Mouse (Mus musculus): ENCODE data around the gene Pjvk. TPM values are rescaled to one million over a fixed set of nuclear protein-coding genes. Genes with fewer than 3 reads are reported as not detected.

Pjvk gene
- polyA plus RNA-seq, 1 experiment from 2014 or later: 0.65 TPM

DNA sequence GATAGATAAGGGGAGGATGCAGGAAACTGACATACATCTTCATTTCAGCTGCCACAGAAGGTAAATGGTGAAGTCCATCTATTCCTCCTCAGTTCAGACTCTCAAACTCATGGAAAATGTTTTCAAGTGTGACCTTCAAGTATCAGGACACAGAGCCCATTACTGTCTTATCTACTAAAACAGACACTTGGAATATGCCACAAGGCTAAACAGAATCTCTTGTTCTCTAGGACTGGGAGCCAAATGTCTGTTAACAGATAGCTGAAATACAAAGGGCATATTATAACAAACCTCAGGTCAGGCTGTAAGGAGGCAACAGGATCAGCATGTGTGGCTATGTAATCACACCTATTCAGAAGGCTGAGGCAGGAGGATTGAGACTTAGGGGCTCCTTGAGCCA lies 4.5 kb upstream of the Pjvk start:
- DNase-seq (ENCODE audit: low spot score): no peak
- H3K4me3 ChIP-seq: no peak overlapping the region
- H3K27me3 ChIP-seq (ENCODE audit: low read depth, poor library complexity, severe bottlenecking): no peaks in the 10 kb centered on the region
- no peaks in the 10 kb centered on the region for H3K9me3 ChIP-seq (replicated peaks)
- H3K36me3 ChIP-seq: peaks cover 65% of the 10 kb centered on the region
- peaks cover 16% of the 10 kb centered on the region for H3K4me1 ChIP-seq
- no peak overlapping the region for H3K27ac ChIP-seq

DNA sequence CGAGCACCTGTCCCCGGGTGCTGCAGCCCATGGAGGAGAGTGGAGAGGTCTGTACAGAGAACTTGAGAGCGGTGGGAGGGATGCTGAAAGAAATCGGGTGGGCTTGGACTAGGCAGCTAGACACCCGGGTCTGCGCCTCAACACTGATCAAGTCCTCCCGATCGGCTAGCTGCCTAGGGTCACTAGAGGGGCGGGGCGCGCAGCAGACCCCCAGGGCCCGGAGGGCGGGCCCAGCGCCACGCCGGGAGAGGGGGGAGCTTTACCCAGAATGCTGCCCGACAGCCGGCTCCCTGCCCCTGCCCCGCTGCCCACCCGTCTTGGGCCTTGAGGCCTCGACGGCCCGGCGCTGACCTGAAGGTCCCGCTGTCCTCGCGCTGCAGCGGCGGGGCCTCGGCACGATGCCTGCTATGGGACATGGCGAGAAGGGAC lies 821 bp upstream of the Pjvk start:
- Histone ChIP-seq H3K4me3 (peak overlapping the region; percentile 74), H3K36me3 (peaks cover 29% of the 10 kb centered on the region), H3K27me3 (ENCODE audit: low read depth, poor library complexity, severe bottlenecking) (no peaks in the 10 kb centered on the region), H3K9me3 (replicated peaks) (no peaks in the 10 kb centered on the region), H3K4me1 (peaks cover 18% of the 10 kb centered on the region), H3K27ac (peak overlapping the region; percentile 91)
- WGBS: under 1% methylated on average over 30 of the region's 32 CpGs
- DNase-seq (ENCODE audit: low spot score): peak; percentile 76

DNA sequence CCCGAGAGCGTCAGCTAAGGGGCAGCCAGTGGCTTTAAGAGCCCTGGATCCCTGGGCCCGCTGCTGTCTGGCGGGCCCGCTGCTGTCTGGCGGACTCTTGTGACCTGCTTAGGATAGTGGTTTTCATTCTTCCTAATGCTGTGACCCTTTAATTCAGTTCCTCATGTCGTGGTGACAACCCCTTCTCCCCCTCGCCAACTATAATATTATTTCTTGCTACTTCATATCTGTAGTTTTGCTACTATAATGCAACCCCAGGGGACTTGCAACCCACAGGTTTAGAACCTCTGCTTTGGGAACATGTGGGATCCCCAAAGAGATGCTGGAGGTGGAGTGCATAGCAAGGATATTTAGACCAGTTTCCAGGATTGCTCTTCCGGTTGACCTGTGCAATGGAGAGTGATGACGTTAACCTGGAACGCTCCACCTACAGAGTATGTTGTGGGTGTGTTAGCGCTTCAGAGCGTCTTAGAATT lies 428 bp downstream of the Pjvk start:
- WGBS: 35% methylated on average over 13 of the region's 13 CpGs
- peak; percentile 71 for DNase-seq (ENCODE audit: low spot score)
- Histone ChIP-seq H3K4me3 (peak overlapping the region; percentile 74), H3K4me1 (peaks cover 18% of the 10 kb centered on the region), H3K27ac (peak overlapping the region; percentile 91), H3K9me3 (replicated peaks) (no peaks in the 10 kb centered on the region), H3K27me3 (ENCODE audit: low read depth, poor library complexity, severe bottlenecking) (no peaks in the 10 kb centered on the region), H3K36me3 (peaks cover 16% of the 10 kb centered on the region)

- H3K4me1 ChIP-seq: peaks cover 6% of the 10 kb centered on the region
- H3K9me3 ChIP-seq (replicated peaks): no peaks in the 10 kb centered on the region
- WGBS: 92% methylated on average over 4 of the region's 4 CpGs
- no peak overlapping the region for H3K27ac ChIP-seq
- no peak for DNase-seq (ENCODE audit: low spot score)
- no peaks in the 10 kb centered on the region for H3K27me3 ChIP-seq (ENCODE audit: low read depth, poor library complexity, severe bottlenecking)
- H3K36me3 ChIP-seq: no peaks in the 10 kb centered on the region
- no peak overlapping the region for H3K4me3 ChIP-seq
Measured at GRCm38 (mm10) chr2:76653070-76653469, 4.8 kb downstream of the Pjvk start.

- no peak for DNase-seq (ENCODE audit: low spot score)
- WGBS: 90% methylated on average over 5 of the region's 5 CpGs
- no peaks in the 10 kb centered on the region for H3K27me3 ChIP-seq (ENCODE audit: low read depth, poor library complexity, severe bottlenecking)
- H3K36me3 ChIP-seq: no peaks in the 10 kb centered on the region
- no peak overlapping the region for H3K4me3 ChIP-seq
- no peaks in the 10 kb centered on the region for H3K9me3 ChIP-seq (replicated peaks)
- H3K4me1 ChIP-seq: no peaks in the 10 kb centered on the region
- H3K27ac ChIP-seq: no peak overlapping the region
Measured at GRCm38 (mm10) chr2:76654646-76655045, 6.4 kb downstream of the Pjvk start.

- H3K36me3 ChIP-seq: no peaks in the 10 kb centered on the region
- no peaks in the 10 kb centered on the region for H3K27me3 ChIP-seq (ENCODE audit: low read depth, poor library complexity, severe bottlenecking)
- no peaks in the 10 kb centered on the region for H3K4me1 ChIP-seq
- DNase-seq (ENCODE audit: low spot score): no peak
- H3K27ac ChIP-seq: no peak overlapping the region
- no peak overlapping the region for H3K4me3 ChIP-seq
- no peaks in the 10 kb centered on the region for H3K9me3 ChIP-seq (replicated peaks)
- WGBS: 85% methylated on average over 3 of the region's 3 CpGs
Measured at GRCm38 (mm10) chr2:76655444-76655843, 7.2 kb downstream of the Pjvk start.

DNA sequence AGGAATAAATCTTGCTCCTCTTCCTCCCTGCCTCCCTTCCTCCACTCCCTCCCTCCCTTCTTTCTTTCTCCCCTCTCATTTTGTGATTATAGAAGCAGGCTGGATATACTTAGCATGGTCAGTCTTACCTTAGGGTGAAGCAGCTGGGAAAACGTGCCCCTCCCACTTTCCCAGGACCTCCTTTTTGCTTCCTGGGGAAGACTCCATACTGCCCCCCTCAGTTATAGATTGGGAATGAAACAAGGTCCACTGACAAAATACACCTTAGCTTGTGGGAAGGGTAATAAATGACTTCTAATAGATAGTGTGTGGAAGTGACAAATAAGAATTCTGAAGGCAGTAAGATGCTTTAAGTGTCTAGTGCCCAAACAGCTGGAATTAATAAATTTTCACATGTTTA lies 7.7 kb downstream of the Pjvk start:
- Histone ChIP-seq H3K27me3 (ENCODE audit: low read depth, poor library complexity, severe bottlenecking) (no peaks in the 10 kb centered on the region), H3K36me3 (no peaks in the 10 kb centered on the region), H3K4me1 (no peaks in the 10 kb centered on the region), H3K4me3 (no peak overlapping the region), H3K27ac (no peak overlapping the region), H3K9me3 (replicated peaks) (no peaks in the 10 kb centered on the region)
- WGBS: 13% methylated on average over 1 of the region's 1 CpGs
- DNase-seq (ENCODE audit: low spot score): no peak

GRCm38 (mm10) chr2:76658551-76658950 lies 10.3 kb downstream of the Pjvk start:
- 83% methylated on average over 13 of the region's 13 CpGs for WGBS
- Histone ChIP-seq H3K4me1 (no peaks in the 10 kb centered on the region), H3K27ac (no peak overlapping the region), H3K27me3 (ENCODE audit: low read depth, poor library complexity, severe bottlenecking) (no peaks in the 10 kb centered on the region), H3K36me3 (peaks cover 22% of the 10 kb centered on the region), H3K9me3 (replicated peaks) (no peaks in the 10 kb centered on the region), H3K4me3 (no peak overlapping the region)
- no peak for DNase-seq (ENCODE audit: low spot score)

DNA sequence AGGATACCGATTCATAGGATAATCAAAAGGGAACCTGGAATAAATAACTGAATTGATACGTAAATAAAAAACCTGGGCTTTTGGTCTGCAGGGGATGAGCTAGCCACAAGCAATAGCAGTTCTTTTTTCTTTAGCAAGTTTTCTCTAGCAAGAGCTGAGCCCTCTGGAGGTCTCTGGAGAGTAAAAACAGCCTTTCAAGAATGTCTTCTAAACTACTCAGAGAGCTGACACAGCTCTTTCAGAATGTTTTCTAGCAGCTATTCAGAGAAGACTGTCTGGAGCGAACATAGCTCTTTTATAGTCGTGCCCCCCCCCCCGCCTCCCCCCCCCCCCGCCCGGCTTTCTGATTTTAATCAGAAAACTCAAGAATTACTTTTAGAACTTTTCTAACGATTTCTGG lies 11.1 kb downstream of the Pjvk start:
- Histone ChIP-seq H3K4me1 (no peaks in the 10 kb centered on the region), H3K36me3 (peaks cover 31% of the 10 kb centered on the region), H3K27me3 (ENCODE audit: low read depth, poor library complexity, severe bottlenecking) (no peaks in the 10 kb centered on the region), H3K9me3 (replicated peaks) (no peaks in the 10 kb centered on the region), H3K27ac (no peak overlapping the region), H3K4me3 (no peak overlapping the region)
- 59% methylated on average over 8 of the region's 8 CpGs for WGBS
- no peak for DNase-seq (ENCODE audit: low spot score)

DNA sequence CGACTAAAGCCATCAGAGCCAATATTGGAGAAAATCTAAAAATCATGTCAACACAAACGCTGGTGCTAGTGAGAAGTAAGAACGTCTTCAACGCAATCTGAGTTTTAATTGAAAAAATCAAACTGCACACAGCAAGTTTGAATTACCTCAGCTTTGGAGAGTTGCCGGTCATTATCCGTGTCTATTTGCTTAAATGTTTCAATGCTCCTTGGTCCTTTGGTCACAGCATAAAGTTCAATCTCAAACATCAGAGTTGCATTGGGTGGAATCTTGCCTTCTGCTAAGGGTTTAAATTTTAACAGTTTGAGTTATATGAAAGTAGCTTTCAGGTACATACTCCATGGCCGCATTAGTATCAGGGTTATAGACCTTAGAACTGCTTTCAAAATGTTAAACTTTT lies 17.3 kb downstream of the Pjvk start:
- Histone ChIP-seq H3K27me3 (ENCODE audit: low read depth, poor library complexity, severe bottlenecking) (no peaks in the 10 kb centered on the region), H3K4me1 (no peaks in the 10 kb centered on the region), H3K36me3 (peaks cover 66% of the 10 kb centered on the region), H3K9me3 (replicated peaks) (no peaks in the 10 kb centered on the region), H3K4me3 (no peak overlapping the region), H3K27ac (no peak overlapping the region)
- no peak for DNase-seq (ENCODE audit: low spot score)
- 96% methylated on average over 7 of the region's 7 CpGs for WGBS

DNA sequence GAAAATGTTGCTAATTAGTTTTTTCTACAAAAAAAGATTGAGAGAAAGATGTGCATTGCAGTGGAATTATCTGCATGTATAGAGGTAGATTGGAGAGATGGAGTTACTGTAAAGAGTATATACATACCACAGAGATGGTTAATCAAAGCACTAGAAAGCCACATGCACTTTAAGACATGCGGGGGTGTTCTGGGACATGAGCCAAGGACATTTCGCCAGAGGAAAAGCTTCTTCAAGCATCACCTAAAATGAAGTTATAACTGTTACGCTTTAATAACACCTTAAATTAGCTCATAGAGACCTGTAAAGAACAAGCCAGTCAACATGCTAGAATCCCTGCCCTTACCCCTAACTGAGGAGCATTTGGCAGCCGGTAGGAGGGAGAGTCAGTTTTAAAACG lies 18.9 kb downstream of the Pjvk start:
- Histone ChIP-seq H3K4me1 (peaks cover 6% of the 10 kb centered on the region), H3K9me3 (replicated peaks) (no peaks in the 10 kb centered on the region), H3K27me3 (ENCODE audit: low read depth, poor library complexity, severe bottlenecking) (no peaks in the 10 kb centered on the region), H3K4me3 (no peak overlapping the region), H3K27ac (no peak overlapping the region), H3K36me3 (peaks cover 58% of the 10 kb centered on the region)
- 88% methylated on average over 5 of the region's 5 CpGs for WGBS
- DNase-seq (ENCODE audit: low spot score): no peak

- Histone ChIP-seq H3K36me3 (peaks cover 21% of the 10 kb centered on the region), H3K27me3 (ENCODE audit: low read depth, poor library complexity, severe bottlenecking) (no peaks in the 10 kb centered on the region), H3K27ac (peak overlapping the region; percentile 91), H3K4me1 (peaks cover 29% of the 10 kb centered on the region), H3K4me3 (peak overlapping the region; percentile 58), H3K9me3 (replicated peaks) (no peaks in the 10 kb centered on the region)
- DNase-seq (ENCODE audit: low spot score): no peak
- WGBS: 88% methylated on average over 6 of the region's 6 CpGs
Measured at GRCm38 (mm10) chr2:76671641-76672040, 23.4 kb downstream of the Pjvk start.

- H3K36me3 ChIP-seq: peaks cover 16% of the 10 kb centered on the region
- peak overlapping the region; percentile 58 for H3K4me3 ChIP-seq
- H3K9me3 ChIP-seq (replicated peaks): no peaks in the 10 kb centered on the region
- no peak for DNase-seq (ENCODE audit: low spot score)
- 47% methylated on average over 9 of the region's 9 CpGs for WGBS
- peak overlapping the region; percentile 91 for H3K27ac ChIP-seq
- H3K4me1 ChIP-seq: peaks cover 33% of the 10 kb centered on the region
- no peaks in the 10 kb centered on the region for H3K27me3 ChIP-seq (ENCODE audit: low read depth, poor library complexity, severe bottlenecking)
Measured at GRCm38 (mm10) chr2:76672134-76672745, 24.0 kb downstream of the Pjvk start.

GRCm38 (mm10) chr2:76672966-76673392 lies 24.7 kb downstream of the Pjvk start, which contains the start of gene Fkbp7:
Fkbp7 (minus strand) TSS chr2:76673116.
- Histone ChIP-seq H3K4me3 (peak within 1 kb of the TSS; percentile 58), H3K27me3 (ENCODE audit: low read depth, poor library complexity, severe bottlenecking) (no peaks in the 10 kb centered on the region), H3K27ac (peak within 1 kb of the TSS; percentile 91), H3K9me3 (replicated peaks) (no peaks in the 10 kb centered on the region), H3K4me1 (peaks cover 35% of the 10 kb centered on the region), H3K36me3 (peaks cover 13% of the 10 kb centered on the region)
- DNase-seq (ENCODE audit: low spot score): peak; percentile 94
- WGBS: 1% methylated on average over 17 of the region's 17 CpGs

Measured in limb, embryonic 10.5 days (tissue).